In the genomic region with DNA sequence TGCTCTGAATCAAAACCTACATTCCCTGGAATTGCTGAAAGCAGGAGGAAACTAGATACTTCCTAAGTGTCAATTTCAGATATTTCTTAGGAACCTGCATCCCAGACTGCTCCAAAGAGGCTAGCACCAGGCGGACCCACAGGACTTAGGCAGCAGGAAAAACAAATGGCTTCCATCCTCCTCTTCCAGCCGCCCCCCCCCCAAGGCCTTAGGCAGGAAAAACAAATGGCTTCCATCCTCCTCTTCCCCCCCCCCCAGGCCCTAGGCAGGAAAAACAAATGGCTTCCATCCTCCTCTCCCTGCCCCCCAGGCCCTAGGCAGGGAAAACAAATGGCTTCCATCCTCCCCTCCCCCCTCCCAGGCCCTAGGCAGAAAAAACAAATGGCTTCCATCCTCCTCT, we compare ENCODE assay signal across 29 mouse cellular contexts.
DNase-seq lines count a peak whose midpoint lies in the region; ATAC-seq and TF ChIP-seq lines count a peak whose summit lies in the region.
"Had no signal": no experiment of that assay in that cellular context is flagged by ENCODE, and none has a peak within 500 bp of the region (broad histone marks: within the 10 kb centered on the region; RNA-seq: fewer than 3 reads in every experiment).

No protein-coding gene starts in this region.

- no peak for TF ChIP-seq CTCF in brain, embryonic 14.5 days (IDR thresholded peaks at IDR 0.05; ENCODE audit: borderline replicate concordance, extremely low read depth, insufficient read depth, insufficient read length)
- TF ChIP-seq CTCF in intestine, postnatal 0 days (IDR thresholded peaks at IDR 0.05; ENCODE audit: low read depth), result no peak

- H3K36me3 ChIP-seq in hindbrain, embryonic 13.5 days, result no peaks in the 10 kb centered on the region
- H3K36me3 ChIP-seq in hindbrain, embryonic 16.5 days (ENCODE audit: control insufficient read depth, insufficient read depth, low read length), result no peaks in the 10 kb centered on the region
- H3K36me3 ChIP-seq in neural tube, embryonic 12.5 days, result no peaks in the 10 kb centered on the region
- H3K36me3 ChIP-seq in intestine, postnatal 0 days (ENCODE audit: control insufficient read depth, insufficient read depth), result no peaks in the 10 kb centered on the region
- H3K36me3 ChIP-seq: forebrain, embryonic 12.5 days; hindbrain, embryonic 15.5 days; intestine, embryonic 15.5 days had no signal

- no peak overlapping the region for H3K4me3 ChIP-seq in hindbrain, embryonic 13.5 days
- no peak overlapping the region for H3K4me3 ChIP-seq in hindbrain, embryonic 16.5 days (ENCODE audit: low read length)
- no peak overlapping the region for H3K4me3 ChIP-seq in neural tube, embryonic 12.5 days
- H3K4me3 ChIP-seq in intestine, postnatal 0 days (ENCODE audit: low read depth, low read length), result no peak overlapping the region
- H3K4me3 ChIP-seq: erythroblast, embryonic 14.5 days; forebrain, embryonic 12.5 days; hindbrain, embryonic 15.5 days; intestine, embryonic 15.5 days had no signal

- peak; percentile 5 for DNase-seq in embryo, embryonic 10.5 days (ENCODE audit: low spot score)
- no peak for DNase-seq in embryo, embryonic 10 days (ENCODE audit: low spot score)
- peak; percentile 13 for DNase-seq in brain, embryonic 14.5 days (ENCODE audit: low read depth)
- no peak for DNase-seq in kidney, adult 11 months
- DNase-seq: adrenal gland, postnatal 36 days; cerebellum, adult 2 months; cerebellum, postnatal 14 days; gastrocnemius, postnatal 10 days; heart, postnatal 14 days; kidney, adult 9 months; kidney, postnatal 10 days; layer of hippocampus, adult 9-11 months; liver; lung, adult 2 months; lung, postnatal 10 days; midbrain, embryonic 14.5 days; thymus, postnatal 14 days had no signal

- no peaks in the 10 kb centered on the region for H3K9me3 ChIP-seq in hindbrain, embryonic 13.5 days
- H3K9me3 ChIP-seq in hindbrain, embryonic 16.5 days (ENCODE audit: control insufficient read depth, low read length), result no peaks in the 10 kb centered on the region
- no peaks in the 10 kb centered on the region for H3K9me3 ChIP-seq in neural tube, embryonic 12.5 days
- no peaks in the 10 kb centered on the region for H3K9me3 ChIP-seq in intestine, postnatal 0 days (ENCODE audit: control insufficient read depth)
- H3K9me3 ChIP-seq: forebrain, embryonic 12.5 days; hindbrain, embryonic 15.5 days; intestine, embryonic 15.5 days had no signal

- 79% methylated on average over 2 of the region's 2 CpGs for WGBS in hindbrain, embryonic 13.5 days
- WGBS in hindbrain, embryonic 16.5 days, result 86% methylated on average over 1 of the region's 2 CpGs
- 63% methylated on average over 2 of the region's 2 CpGs for WGBS in neural tube, embryonic 12.5 days
- 75% methylated on average over 2 of the region's 2 CpGs for WGBS in intestine, postnatal 0 days

- ATAC-seq in hindbrain, embryonic 13.5 days (ENCODE audit: low FRiP score), result no peak
- no peak for ATAC-seq in hindbrain, embryonic 16.5 days
- no peak for ATAC-seq in neural tube, embryonic 12.5 days (ENCODE audit: low FRiP score, low read depth)
- ATAC-seq in intestine, postnatal 0 days, result no peak
- ATAC-seq: intestine, embryonic 15.5 days; Patski had no signal

- TF ChIP-seq POLR2A in brain, embryonic 14.5 days (IDR thresholded peaks at IDR 0.05; ENCODE audit: borderline replicate concordance, extremely low read depth, insufficient read depth, insufficient read length, poor library complexity, severe bottlenecking), result no peak

- H3K27me3 ChIP-seq in hindbrain, embryonic 13.5 days, result peaks cover 8% of the 10 kb centered on the region; the same call in 1 of the 2 replicates
- H3K27me3 ChIP-seq in hindbrain, embryonic 16.5 days (replicated peaks; ENCODE audit: control insufficient read depth, insufficient read depth, low read length), result no peaks in the 10 kb centered on the region; the same call in 1 of the 2 replicates
- no peaks in the 10 kb centered on the region for H3K27me3 ChIP-seq in neural tube, embryonic 12.5 days (replicated peaks)
- no peaks in the 10 kb centered on the region for H3K27me3 ChIP-seq in intestine, postnatal 0 days (replicated peaks; ENCODE audit: control insufficient read depth, insufficient read depth, low read length)
- H3K27me3 ChIP-seq: CH12.LX; intestine, embryonic 15.5 days had no signal

- H3K27ac ChIP-seq in hindbrain, embryonic 13.5 days, result peak overlapping the region; percentile 64
- H3K27ac ChIP-seq in hindbrain, embryonic 16.5 days (ENCODE audit: low read depth, low read length), result no peak overlapping the region
- peak overlapping the region; percentile 46; the same call in 1 of the 2 replicates for H3K27ac ChIP-seq in neural tube, embryonic 12.5 days
- H3K27ac ChIP-seq in intestine, postnatal 0 days (ENCODE audit: low read depth, low read length), result no peak overlapping the region
- H3K27ac ChIP-seq: forebrain, embryonic 12.5 days; hindbrain, embryonic 15.5 days; intestine, embryonic 15.5 days; liver, embryonic 14.5 days; macrophage had no signal

- no peak overlapping the region for H3K9ac ChIP-seq in hindbrain, embryonic 13.5 days
- H3K9ac ChIP-seq in hindbrain, embryonic 16.5 days (ENCODE audit: low read depth, low read length), result no peak overlapping the region
- no peak overlapping the region for H3K9ac ChIP-seq in neural tube, embryonic 12.5 days
- H3K9ac ChIP-seq in intestine, postnatal 0 days (ENCODE audit: low read depth, low read length), result no peak overlapping the region
- H3K9ac ChIP-seq: forebrain, embryonic 12.5 days; hindbrain, embryonic 15.5 days; intestine, embryonic 15.5 days; liver, embryonic 14.5 days had no signal

- no peak overlapping the region for H3K4me2 ChIP-seq in hindbrain, embryonic 13.5 days
- H3K4me2 ChIP-seq in hindbrain, embryonic 16.5 days (ENCODE audit: low read length), result no peak overlapping the region
- no peak overlapping the region for H3K4me2 ChIP-seq in neural tube, embryonic 12.5 days (replicated peaks)
- H3K4me2 ChIP-seq in intestine, postnatal 0 days (replicated peaks; ENCODE audit: low read depth), result no peak overlapping the region
- H3K4me2 ChIP-seq: forebrain, embryonic 12.5 days; hindbrain, embryonic 15.5 days; intestine, embryonic 15.5 days had no signal

- no peaks in the 10 kb centered on the region for H3K4me1 ChIP-seq in hindbrain, embryonic 13.5 days (replicated peaks)
- H3K4me1 ChIP-seq in hindbrain, embryonic 16.5 days (ENCODE audit: control insufficient read depth, insufficient read depth, low read depth, low read length), result no peaks in the 10 kb centered on the region
- H3K4me1 ChIP-seq in neural tube, embryonic 12.5 days, result no peaks in the 10 kb centered on the region
- H3K4me1 ChIP-seq in intestine, postnatal 0 days (replicated peaks; ENCODE audit: control insufficient read depth, insufficient read depth, low read length), result no peaks in the 10 kb centered on the region
- H3K4me1 ChIP-seq: forebrain, embryonic 12.5 days; hindbrain, embryonic 15.5 days; intestine, embryonic 15.5 days had no signal

Comparison
In these comparisons a context has a peak if more than half of its experiments do, and no peak if none do; other contexts are left out.
1. DNase-seq: peak in embryo, embryonic 10.5 days (single experiment) and brain, embryonic 14.5 days (single experiment); none in embryo, embryonic 10 days (single experiment) and kidney, adult 11 months (single experiment).
2. H3K27ac ChIP-seq: peak in hindbrain, embryonic 13.5 days (single experiment) and neural tube, embryonic 12.5 days (single experiment); none in hindbrain, embryonic 16.5 days (single experiment) and intestine, postnatal 0 days (single experiment).